Comparison of ENCODE assay signal across 9 mouse cellular contexts in genomic region chr2:113302349-113303239, GRCm38 (mm10). TPM values are rescaled to one million over a fixed set of nuclear protein-coding genes. Genes with fewer than 3 reads are reported as not detected.
DNase-seq lines count a peak whose midpoint lies in the region; ATAC-seq and TF ChIP-seq lines count a peak whose summit lies in the region.
"Had no signal": no experiment of that assay in that cellular context is flagged by ENCODE, and none has a peak within 500 bp of the region (broad histone marks: within the 10 kb centered on the region; RNA-seq: fewer than 3 reads in every experiment).

No protein-coding gene starts in this region.

- no peak overlapping the region for H3K4me3 ChIP-seq in heart, adult 2 months
- peak overlapping the region; percentile 18 to 46; a peak in 2 of 4 replicates for H3K4me3 ChIP-seq in MEL (ENCODE audit: control insufficient read depth in 1 of 2, insufficient read depth in 1 of 2, low read depth in 2 of 2, low read length in 2 of 2)
- H3K4me3 ChIP-seq in forebrain, embryonic 14.5 days (ENCODE audit: low read depth, low read length) = no peak overlapping the region
- no peak overlapping the region for H3K4me3 ChIP-seq in kidney, embryonic 14.5 days (ENCODE audit: low read length)

- peak; percentile 82 for TF ChIP-seq RAD21 in MEL (IDR thresholded peaks at IDR 0.05; ENCODE audit: low read depth, low read length)

- no peaks in the 10 kb centered on the region for H3K79me2 ChIP-seq in heart, adult 2 months (replicated peaks; ENCODE audit: control insufficient read depth, insufficient read depth, low read length)
- H3K79me2 ChIP-seq in MEL (ENCODE audit: control insufficient read depth, insufficient read depth, low read length, poor library complexity) = no peaks in the 10 kb centered on the region

- no peaks in the 10 kb centered on the region for H3K27me3 ChIP-seq in heart, adult 2 months (ENCODE audit: control insufficient read depth, insufficient read depth, low read length)
- no peaks in the 10 kb centered on the region for H3K27me3 ChIP-seq in MEL (ENCODE audit: control insufficient read depth in 1 of 2, insufficient read depth in 2 of 2, low read length in 2 of 2)
- H3K27me3 ChIP-seq in forebrain, embryonic 14.5 days (replicated peaks; ENCODE audit: control insufficient read depth, insufficient read depth, low read length) = no peaks in the 10 kb centered on the region
- H3K27me3 ChIP-seq in kidney, embryonic 14.5 days (ENCODE audit: control insufficient read depth, insufficient read depth, low read length) = no peaks in the 10 kb centered on the region

- no peak for DNase-seq in heart, adult 2 months
- DNase-seq in heart, adult 9 months (ENCODE audit: low spot score in 2 of 2) = no peak
- peak; percentile 60 for DNase-seq in MEL (ENCODE audit: low read depth, low spot score)
- peak; percentile 70 for DNase-seq in forebrain, embryonic 14.5 days (ENCODE audit: low spot score)
- no peak for DNase-seq in spleen, adult 12 weeks (ENCODE audit: low spot score)
- no peak for DNase-seq in urinary bladder, adult 18-20 months (ENCODE audit: low spot score in 2 of 2)

- H3K4me2 ChIP-seq in forebrain, embryonic 14.5 days (ENCODE audit: low read length) = 0 out of 2 replicates have a peak overlapping the region, but pooled peaks have one; percentile 4
- H3K4me2 ChIP-seq in kidney, embryonic 14.5 days (replicated peaks; ENCODE audit: low read depth, low read length) = no peak overlapping the region

- intact Hi-C loops in heart, adult 2 months (cut with DNase I) = loop anchor here (1.0 to 10.0 kb wide), 3 partner anchors 162 to 527 kb away; no protein-coding TSS in a partner anchor

- H3K4me1 ChIP-seq in heart, adult 2 months (ENCODE audit: control insufficient read depth, insufficient read depth, low read length) = no peaks in the 10 kb centered on the region
- H3K4me1 ChIP-seq in MEL (ENCODE audit: control insufficient read depth in 1 of 2, insufficient read depth in 2 of 2, low read length in 2 of 2) = no peaks in the 10 kb centered on the region
- H3K4me1 ChIP-seq in forebrain, embryonic 14.5 days (ENCODE audit: control insufficient read depth, insufficient read depth, low read length) = no peaks in the 10 kb centered on the region
- H3K4me1 ChIP-seq in kidney, embryonic 14.5 days (ENCODE audit: control insufficient read depth, insufficient read depth, low read length) = no peaks in the 10 kb centered on the region

- no peak for TF ChIP-seq POLR2A in heart, adult 2 months (IDR thresholded peaks at IDR 0.05; ENCODE audit: insufficient read depth, low read depth, low read length)
- TF ChIP-seq POLR2A in MEL (IDR thresholded peaks at IDR 0.05; ENCODE audit: control insufficient read depth in 1 of 2, insufficient read depth in 1 of 2, low read depth in 1 of 2, low read length in 2 of 2, poor library complexity in 1 of 2) = no peak

- no peak overlapping the region for H3K27ac ChIP-seq in heart, adult 2 months
- no peak overlapping the region for H3K27ac ChIP-seq in MEL (ENCODE audit: control insufficient read depth, low read depth, low read length)
- no peak overlapping the region for H3K27ac ChIP-seq in forebrain, embryonic 14.5 days (ENCODE audit: low read depth, low read length)
- H3K27ac ChIP-seq in kidney, embryonic 14.5 days (ENCODE audit: low read depth, low read length) = no peak overlapping the region

- no peak for TF ChIP-seq EP300 in heart, adult 2 months (IDR thresholded peaks at IDR 0.05; ENCODE audit: insufficient read depth, low read depth, low read length)
- TF ChIP-seq EP300 in MEL (IDR thresholded peaks at IDR 0.05; ENCODE audit: low read depth in 1 of 2, low read length in 2 of 2) = no peak

- peak; percentile 73 for TF ChIP-seq CTCF in heart, adult 2 months (IDR thresholded peaks at IDR 0.05)
- TF ChIP-seq CTCF in MEL (IDR thresholded peaks at IDR 0.05 in 2 of 3, conservative IDR thresholded peaks at IDR 0.05 in 1 of 3; ENCODE audit: control insufficient read depth in 1 of 3, insufficient read depth in 1 of 3, low read depth in 2 of 3, low read length in 3 of 3, poor library complexity in 1 of 3, severe bottlenecking in 1 of 3) = peak; percentile 18 to 77 (median 24); a peak in 3 of 6 replicates

- no peak overlapping the region for H3K9ac ChIP-seq in heart, adult 2 months (ENCODE audit: low read depth, low read length)
- peak overlapping the region; percentile 56 for H3K9ac ChIP-seq in MEL (ENCODE audit: control insufficient read depth, low read depth, low read length, poor library complexity, severe bottlenecking)
- peak overlapping the region; percentile 17; the same call in 1 of the 2 replicates for H3K9ac ChIP-seq in forebrain, embryonic 14.5 days (ENCODE audit: low read length)
- H3K9ac ChIP-seq in kidney, embryonic 14.5 days (ENCODE audit: low read depth, low read length) = no peak overlapping the region

- no peaks in the 10 kb centered on the region for H3K9me3 ChIP-seq in MEL (replicated peaks; ENCODE audit: insufficient read depth, low read length)
- H3K9me3 ChIP-seq in forebrain, embryonic 14.5 days (replicated peaks; ENCODE audit: control insufficient read depth, low read length) = no peaks in the 10 kb centered on the region
- no peaks in the 10 kb centered on the region for H3K9me3 ChIP-seq in kidney, embryonic 14.5 days (ENCODE audit: control insufficient read depth, low read length)

- 36% methylated on average over 18 of the region's 18 CpGs for WGBS in heart, adult 2 months
- WGBS in forebrain, embryonic 14.5 days = 41% methylated on average over 18 of the region's 18 CpGs
- 35% methylated on average over 18 of the region's 18 CpGs for WGBS in kidney, embryonic 14.5 days

- ATAC-seq in forebrain, embryonic 14.5 days = peak; percentile 62
- ATAC-seq in kidney, embryonic 14.5 days (ENCODE audit: low FRiP score, low TSS enrichment) = peak; percentile 49; the same call in 1 of the 2 replicates
- peak; percentile 70; the same call in 1 of the 2 replicates for ATAC-seq in megakaryocyte-erythroid progenitor cell, adult 5-6 weeks (replicated peaks; ENCODE audit: low FRiP score, low TSS enrichment, poor library complexity, severe bottlenecking)

- no peaks in the 10 kb centered on the region for H3K36me3 ChIP-seq in heart, adult 2 months (ENCODE audit: control insufficient read depth, insufficient read depth, low read length)
- no peaks in the 10 kb centered on the region; a peak in 1 of 4 replicates for H3K36me3 ChIP-seq in MEL (ENCODE audit: control insufficient read depth in 1 of 2, insufficient read depth in 2 of 2, low read length in 2 of 2)
- no peaks in the 10 kb centered on the region for H3K36me3 ChIP-seq in forebrain, embryonic 14.5 days (ENCODE audit: control insufficient read depth, insufficient read depth, low read length)
- no peaks in the 10 kb centered on the region for H3K36me3 ChIP-seq in kidney, embryonic 14.5 days (ENCODE audit: control insufficient read depth, insufficient read depth, low read length)

TF ChIP-seq in MEL, 35 proteins besides CTCF, POLR2A, EP300 and RAD21:
- TF ChIP-seq SMC3 (IDR thresholded peaks at IDR 0.05; ENCODE audit: low read depth, low read length) (peak; percentile 75), MYC (IDR thresholded peaks at IDR 0.05; ENCODE audit: low read depth, low read length) (peak; percentile 55; the same call in 1 of the 2 replicates), GABPA (IDR thresholded peaks at IDR 0.05; ENCODE audit: low read depth, low read length) (no peak), ZKSCAN1 (IDR thresholded peaks at IDR 0.05; ENCODE audit: low read depth, low read length) (no peak), ZC3H11A (IDR thresholded peaks at IDR 0.05; ENCODE audit: low read depth, low read length) (peak; percentile 66), BHLHE40 (IDR thresholded peaks at IDR 0.05; ENCODE audit: borderline replicate concordance, low read depth, low read length) (no peak; the same call in 1 of the 2 replicates), SIN3A (IDR thresholded peaks at IDR 0.05; ENCODE audit: low read length) (peak; percentile 19; the same call in 1 of the 2 replicates)
TF ChIP-seq in MEL: peak in this region for 4.

RNA-seq across cellular contexts. Expression of gene Tmco5b, which starts 17.1 kb away (rescaled TPM):
- total RNA-seq in heart, adult 2 months (2021) = not detected
- polyA plus RNA-seq in heart, adult 2 months (2012; rRNA removed) = not detected in 2 replicates
- total RNA-seq in MEL (2012; rRNA removed) = not detected in 2 replicates
- polyA plus RNA-seq in MEL (2012; ENCODE audit: insufficient read depth in 1 of 2, insufficient read length in 2 of 2, low read depth in 1 of 2, low replicate concordance in 2 of 2, missing spikeins in 1 of 2) = not detected
- not detected in 2 replicates for polyA plus RNA-seq in forebrain, embryonic 14.5 days (2014; fragmentation: Nextera tagmentation; extraction: Ambion mirVana)
- not detected in 2 replicates for polyA plus RNA-seq in kidney, embryonic 14.5 days (2014; fragmentation: Nextera tagmentation; extraction: Ambion mirVana)
- total RNA-seq in megakaryocyte-erythroid progenitor cell, adult 5-6 weeks (2014; fragmentation: Nextera tagmentation) = not detected in 2 replicates
- total RNA-seq in megakaryocyte-erythroid progenitor cell, adult 5-6 weeks (2017) = not detected in 2 replicates
- total RNA-seq: heart, postnatal 14 days had no signal

RNA-seq across cellular contexts. Expression of gene Fmn1, which starts 24.9 kb away (rescaled TPM):
- 10 to 100 TPM; 26.4 to 33.8 TPM for total RNA-seq in heart, adult 2 months (2021)
- 0.20 and 0.47 TPM in 2 replicates for polyA plus RNA-seq in heart, adult 2 months (2012; rRNA removed)
- not detected in 2 replicates for total RNA-seq in MEL (2012; rRNA removed)
- polyA plus RNA-seq in MEL (2012; ENCODE audit: insufficient read depth in 1 of 2, insufficient read length in 2 of 2, low read depth in 1 of 2, low replicate concordance in 2 of 2, missing spikeins in 1 of 2) = not detected
- 0.10 and 0.57 TPM in 2 replicates for polyA plus RNA-seq in forebrain, embryonic 14.5 days (2014; fragmentation: Nextera tagmentation; extraction: Ambion mirVana)
- polyA plus RNA-seq in kidney, embryonic 14.5 days (2014; fragmentation: Nextera tagmentation; extraction: Ambion mirVana) = 6.9 and 12.0 TPM in 2 replicates
- total RNA-seq in megakaryocyte-erythroid progenitor cell, adult 5-6 weeks (2014; fragmentation: Nextera tagmentation) = not detected in 2 replicates
- not detected in 2 replicates for total RNA-seq in megakaryocyte-erythroid progenitor cell, adult 5-6 weeks (2017)

Comparison
In these comparisons a context has a peak if more than half of its experiments do, and no peak if none do; other contexts are left out.
1. DNase-seq: peak in MEL (single experiment) and forebrain, embryonic 14.5 days (single experiment); none in heart, adult 2 months (0 of 2), heart, adult 9 months (0 of 2), spleen, adult 12 weeks (single experiment) and urinary bladder, adult 18-20 months (0 of 2).
2. H3K4me3 ChIP-seq: peak in MEL (2 of 2); none in heart, adult 2 months (single experiment), forebrain, embryonic 14.5 days (single experiment) and kidney, embryonic 14.5 days (single experiment).
3. H3K9ac ChIP-seq: peak in MEL (single experiment) and forebrain, embryonic 14.5 days (single experiment); none in heart, adult 2 months (single experiment) and kidney, embryonic 14.5 days (single experiment).
4. Peak in every context shown above with its lines, with median percentiles within 50 percentile points of each other: ATAC-seq.